Mouse (Mus musculus) heart, embryonic 15.5 days (tissue): ENCODE data around the gene Dnmt1. TPM values are rescaled to one million over a fixed set of nuclear protein-coding genes. Genes with fewer than 3 reads are reported as not detected.
A peak's percentile ranks its signal among the peaks of the same experiment; 100 is the strongest.

ENCODE experiments used
- ATAC-seq: fragments of 200-750 bp; cut with Nextera tagmentation; replicated peaks from 2 replicates; pipeline ENCODE4 v1.8.0; 2017; ENCODE audit warnings: low read depth, moderate TSS enrichment; ENCODE audit not compliant: insufficient number of reproducible peaks, insufficient read depth, low FRiP score
- H3K27ac ChIP-seq: fragments of 300-500 bp; sonication (generic); 2 replicates; pipeline ENCODE4 v1.5.1; 2015; ENCODE audit warnings: mild to moderate bottlenecking, inconsistent platforms
- H3K27me3 ChIP-seq: fragments of 300-500 bp; sonication (generic); 2 replicates; pipeline ENCODE4 v1.6.1; 2015; ENCODE audit warnings: inconsistent platforms
- H3K36me3 ChIP-seq: fragments of 300-500 bp; sonication (generic); 2 replicates; pipeline ENCODE4 v1.6.1; 2015; ENCODE audit warnings: mild to moderate bottlenecking, inconsistent platforms
- H3K4me1 ChIP-seq: fragments of 300-500 bp; sonication (generic); replicated peaks from 2 replicates; pipeline ENCODE4 v1.6.1; 2015; ENCODE audit warnings: inconsistent platforms
- H3K4me2 ChIP-seq: fragments of 300-500 bp; sonication (generic); 2 replicates; pipeline ENCODE4 v1.6.1; 2015; ENCODE audit warnings: inconsistent platforms, mild to moderate bottlenecking, moderate library complexity
- H3K4me3 ChIP-seq: fragments of 300-500 bp; sonication (generic); 2 replicates; pipeline ENCODE4 v1.5.1; 2015; ENCODE audit warnings: mild to moderate bottlenecking, inconsistent platforms
- H3K9ac ChIP-seq: fragments of 300-500 bp; sonication (generic); 2 replicates; pipeline ENCODE4 v1.6.1; 2015; ENCODE audit warnings: mild to moderate bottlenecking, inconsistent platforms
- H3K9me3 ChIP-seq: fragments of 300-500 bp; sonication (generic); replicated peaks from 2 replicates; pipeline ENCODE4 v1.6.1; 2016; ENCODE audit warnings: inconsistent platforms
- WGBS: fragments of 180-500 bp; shearing (Covaris S2); methylation state at CpG from one replicate; pipeline ENCODE4 v1.1.7; 2015; ENCODE audit warnings: mixed read lengths; 5-methylcytosine and 5-hydroxymethylcytosine counted together
- polyA plus RNA-seq: library from polyadenylated mRNA; unstranded; fragments of >200 nt; fragmentation: Nextera tagmentation; extraction: Ambion mirVana; gene quantifications from 2 replicates; pipeline ENCODE4 v1.2.1, GENCODE M21; 2015

Gene Dnmt1
- polyA plus RNA-seq, 1 experiment from 2014 or later = 41.7 TPM

GRCm38 (mm10) chr9:20916160-20916559 lies 43.5 kb downstream of the Dnmt1 start:
- no peaks in the 10 kb centered on the region for H3K9me3 ChIP-seq
- no peaks in the 10 kb centered on the region for H3K27me3 ChIP-seq
- no peaks in the 10 kb centered on the region for H3K4me1 ChIP-seq
- no peak overlapping the region for H3K9ac ChIP-seq
- H3K27ac ChIP-seq = no peak overlapping the region
- peaks cover 96% of the 10 kb centered on the region for H3K36me3 ChIP-seq
- no peak for ATAC-seq
- 84% methylated on average over 4 of the region's 4 CpGs for WGBS
- H3K4me3 ChIP-seq = no peak overlapping the region
- H3K4me2 ChIP-seq = no peak overlapping the region

GRCm38 (mm10) chr9:20909948-20910347 lies 49.7 kb downstream of the Dnmt1 start:
- 88% methylated on average over 9 of the region's 9 CpGs for WGBS

GRCm38 (mm10) chr9:20902174-20902491 lies 57.6 kb downstream of the Dnmt1 start:
- Histone ChIP-seq H3K4me2 (peak overlapping the region; percentile 40), H3K4me1 (peaks cover 19% of the 10 kb centered on the region), H3K9ac (peak overlapping the region; percentile 33), H3K9me3 (no peaks in the 10 kb centered on the region), H3K4me3 (no peak overlapping the region), H3K27me3 (no peaks in the 10 kb centered on the region), H3K27ac (peak overlapping the region; percentile 55), H3K36me3 (peaks cover 21% of the 10 kb centered on the region; the same call in 1 of the 2 replicates)
- ATAC-seq = peak; percentile 7; the same call in 1 of the 2 replicates
- 16% methylated on average over 6 of the region's 6 CpGs for WGBS

More at GRCm38 (mm10) chr9:20909948-20910347, 49.7 kb downstream of the Dnmt1 start:
- no peak overlapping the region for H3K9ac ChIP-seq
- no peak for ATAC-seq
- H3K4me3 ChIP-seq = no peak overlapping the region
- H3K36me3 ChIP-seq = peaks cover 94% of the 10 kb centered on the region
- no peaks in the 10 kb centered on the region for H3K27me3 ChIP-seq
- H3K27ac ChIP-seq = no peak overlapping the region
- H3K4me2 ChIP-seq = no peak overlapping the region
- no peaks in the 10 kb centered on the region for H3K9me3 ChIP-seq
- H3K4me1 ChIP-seq = no peaks in the 10 kb centered on the region

GRCm38 (mm10) chr9:20901466-20902173 lies 58.1 kb downstream of the Dnmt1 start:
- peak; percentile 16; the same call in 1 of the 2 replicates for ATAC-seq
- H3K9ac ChIP-seq = peak overlapping the region; percentile 33

GRCm38 (mm10) chr9:20898511-20899073 lies 61.1 kb downstream of the Dnmt1 start, which contains the start of gene Eif3g:
TSS of gene Eif3g (minus strand) at chr9:20898623.
- peak; percentile 76 for ATAC-seq
- WGBS = 3% methylated on average over 34 of the region's 34 CpGs
- Histone ChIP-seq H3K4me1 (peaks cover 25% of the 10 kb centered on the region), H3K9ac (peak within 1 kb of the TSS; percentile 94), H3K27me3 (no peaks in the 10 kb centered on the region), H3K9me3 (no peaks in the 10 kb centered on the region), H3K4me2 (peak within 1 kb of the TSS; percentile 86), H3K36me3 (peaks cover 30% of the 10 kb centered on the region), H3K4me3 (peak within 1 kb of the TSS; percentile 86), H3K27ac (peak within 1 kb of the TSS; percentile 69)

More at GRCm38 (mm10) chr9:20901466-20902173, 58.1 kb downstream of the Dnmt1 start:
- Histone ChIP-seq H3K4me2 (peak overlapping the region; percentile 40), H3K4me3 (no peak overlapping the region), H3K4me1 (peaks cover 25% of the 10 kb centered on the region), H3K27ac (peak overlapping the region; percentile 55), H3K36me3 (peaks cover 18% of the 10 kb centered on the region; the same call in 1 of the 2 replicates), H3K27me3 (no peaks in the 10 kb centered on the region), H3K9me3 (no peaks in the 10 kb centered on the region)
- 9% methylated on average over 13 of the region's 13 CpGs for WGBS

GRCm38 (mm10) chr9:20897736-20898510 lies 61.8 kb downstream of the Dnmt1 start:
- ATAC-seq = peak; percentile 56
- Histone ChIP-seq H3K36me3 (peaks cover 36% of the 10 kb centered on the region), H3K27me3 (no peaks in the 10 kb centered on the region), H3K9ac (peak overlapping the region; percentile 94), H3K4me3 (peak overlapping the region; percentile 86), H3K27ac (peak overlapping the region; percentile 69), H3K9me3 (no peaks in the 10 kb centered on the region), H3K4me2 (peak overlapping the region; percentile 86), H3K4me1 (peaks cover 25% of the 10 kb centered on the region)
- 4% methylated on average over 38 of the region's 39 CpGs for WGBS

GRCm38 (mm10) chr9:20895382-20895781 lies 64.3 kb downstream of the Dnmt1 start:
- no peaks in the 10 kb centered on the region for H3K27me3 ChIP-seq
- no peak for ATAC-seq
- 93% methylated on average over 9 of the region's 9 CpGs for WGBS
- no peak overlapping the region for H3K4me2 ChIP-seq
- H3K9me3 ChIP-seq = no peaks in the 10 kb centered on the region
- no peak overlapping the region for H3K27ac ChIP-seq
- peaks cover 14% of the 10 kb centered on the region for H3K4me1 ChIP-seq
- H3K9ac ChIP-seq = no peak overlapping the region
- H3K4me3 ChIP-seq = no peak overlapping the region
- peaks cover 61% of the 10 kb centered on the region for H3K36me3 ChIP-seq

GRCm38 (mm10) chr9:20894629-20895028 lies 65.1 kb downstream of the Dnmt1 start:
- Histone ChIP-seq H3K27ac (no peak overlapping the region), H3K9ac (no peak overlapping the region), H3K4me2 (no peak overlapping the region), H3K9me3 (no peaks in the 10 kb centered on the region), H3K4me1 (peaks cover 14% of the 10 kb centered on the region), H3K36me3 (peaks cover 68% of the 10 kb centered on the region), H3K27me3 (no peaks in the 10 kb centered on the region), H3K4me3 (no peak overlapping the region)
- no peak for ATAC-seq
- 81% methylated on average over 15 of the region's 15 CpGs for WGBS

- WGBS = 82% methylated on average over 13 of the region's 13 CpGs
- no peak overlapping the region for H3K4me3 ChIP-seq
- H3K9me3 ChIP-seq = no peaks in the 10 kb centered on the region
- H3K4me1 ChIP-seq = peaks cover 21% of the 10 kb centered on the region
- H3K27me3 ChIP-seq = no peaks in the 10 kb centered on the region
- no peak overlapping the region for H3K27ac ChIP-seq
- H3K9ac ChIP-seq = no peak overlapping the region
- H3K4me2 ChIP-seq = no peak overlapping the region
- ATAC-seq = no peak
- H3K36me3 ChIP-seq = peaks cover 72% of the 10 kb centered on the region
These were observed 65.9 kb downstream of the Dnmt1 start for GRCm38 (mm10) chr9:20893590-20894343.

- no peak overlapping the region for H3K4me2 ChIP-seq
- H3K4me3 ChIP-seq = no peak overlapping the region
- no peak overlapping the region for H3K27ac ChIP-seq
- WGBS = 65% methylated on average over 5 of the region's 5 CpGs
- ATAC-seq = no peak
- H3K27me3 ChIP-seq = no peaks in the 10 kb centered on the region
- no peak overlapping the region for H3K9ac ChIP-seq
- H3K36me3 ChIP-seq = peaks cover 72% of the 10 kb centered on the region
- H3K4me1 ChIP-seq = peaks cover 24% of the 10 kb centered on the region
- H3K9me3 ChIP-seq = no peaks in the 10 kb centered on the region
These were observed 66.6 kb downstream of the Dnmt1 start for GRCm38 (mm10) chr9:20893069-20893468.
